8 mouse cellular contexts compared by ENCODE assay signal in genomic region chr3:113629606-113630359, GRCm38 (mm10). TPM values are rescaled to one million over a fixed set of nuclear protein-coding genes. Genes with fewer than 3 reads are reported as not detected.
DNase-seq lines count a peak whose midpoint lies in the region; ATAC-seq and TF ChIP-seq lines count a peak whose summit lies in the region.

TSS of gene Rnpc3 (minus strand) at chr3:113630149.

- ATAC-seq in frontal cortex, adult (ENCODE audit: low TSS enrichment) = peak; percentile 98
- ATAC-seq in lung, postnatal 0 days = peak; percentile 96

- H3K27ac ChIP-seq in hindbrain, embryonic 10.5 days = peak within 1 kb of the TSS; percentile 98
- H3K27ac ChIP-seq in lung, postnatal 0 days (ENCODE audit: low read length) = peak within 1 kb of the TSS; percentile 100

- TF ChIP-seq CTCF in lung, postnatal 0 days (IDR thresholded peaks at IDR 0.05) = peak; percentile 12; the same call in 1 of the 2 replicates

- H3K9me3 ChIP-seq in hindbrain, embryonic 10.5 days = no peaks in the 10 kb centered on the region
- H3K9me3 ChIP-seq in lung, postnatal 0 days (ENCODE audit: low read length) = no peaks in the 10 kb centered on the region

- under 1% methylated on average over 70 of the region's 70 CpGs for whole genome bisulfite sequencing in hindbrain, embryonic 10.5 days
- WGBS in lung, postnatal 0 days = 2% methylated on average over 67 of the region's 70 CpGs

- peak within 1 kb of the TSS; percentile 75 for H3K4me3 ChIP-seq in hindbrain, embryonic 10.5 days
- peak within 1 kb of the TSS; percentile 75 for H3K4me3 ChIP-seq in lung, postnatal 0 days (ENCODE audit: low read depth, low read length)

- peak; percentile 92 for TF ChIP-seq EP300 in lung, postnatal 0 days (IDR thresholded peaks at IDR 0.05)

- H3K27me3 ChIP-seq in hindbrain, embryonic 10.5 days (ENCODE audit: insufficient read depth, poor library complexity, severe bottlenecking) = no peaks in the 10 kb centered on the region
- H3K27me3 ChIP-seq in lung, postnatal 0 days (replicated peaks; ENCODE audit: insufficient read depth, low read length) = no peaks in the 10 kb centered on the region

- peak within 1 kb of the TSS; percentile 91 for H3K9ac ChIP-seq in lung, postnatal 0 days (replicated peaks; ENCODE audit: low read depth)

- peaks cover 6% of the 10 kb centered on the region for H3K4me1 ChIP-seq in hindbrain, embryonic 10.5 days (replicated peaks)
- no peaks in the 10 kb centered on the region for H3K4me1 ChIP-seq in lung, postnatal 0 days (ENCODE audit: insufficient read depth, low read depth, low read length)

- H3K36me3 ChIP-seq in hindbrain, embryonic 10.5 days = peaks cover 30% of the 10 kb centered on the region
- H3K36me3 ChIP-seq in lung, postnatal 0 days (ENCODE audit: insufficient read depth, low read length) = no peaks in the 10 kb centered on the region

- peak within 1 kb of the TSS; percentile 81 for H3K4me2 ChIP-seq in lung, postnatal 0 days (replicated peaks; ENCODE audit: low read depth, low read length)

- peak; percentile 98 for DNase-seq in MN1 (ENCODE audit: low spot score)
- DNase-seq in cerebellum, adult 9-10 months = peak; percentile 94
- peak; percentile 95 for DNase-seq in hindbrain, embryonic 10.5 days (ENCODE audit: low spot score)
- peak; percentile 93 for DNase-seq in layer of hippocampus, adult 9-11 months
- peak; percentile 98 for DNase-seq in lung, postnatal 0 days (ENCODE audit: low spot score)
- peak; percentile 94 for DNase-seq in ovary, postnatal 14 days (ENCODE audit: low spot score)
- DNase-seq in thymus, postnatal 14 days = peak; percentile 96

RNA-seq across cellular contexts. Expression of gene Rnpc3, which starts in this region (rescaled TPM):
- 35.6 and 36.3 TPM in 2 replicates for polyA plus RNA-seq in hindbrain, embryonic 10.5 days (2016; fragmentation: Nextera tagmentation; extraction: Ambion mirVana)
- 28.4 and 29.5 TPM in 2 replicates for polyA plus RNA-seq in lung, postnatal 0 days (2015; fragmentation: Nextera tagmentation; extraction: Ambion mirVana)

Comparison
In these comparisons a context has a peak if more than half of its experiments do, and no peak if none do; other contexts are left out.
1. Peak in every context shown above with its lines: DNase-seq, ATAC-seq, H3K4me3 ChIP-seq and H3K27ac ChIP-seq.